Mouse (Mus musculus): ENCODE measurements around the gene Zbtb5.
"Not testable (repeated sequence)": the region's sequence is repeated elsewhere in the genome, so short reads cannot be mapped to it uniquely, and the experiment has no call there.

Gene Zbtb5

DNA sequence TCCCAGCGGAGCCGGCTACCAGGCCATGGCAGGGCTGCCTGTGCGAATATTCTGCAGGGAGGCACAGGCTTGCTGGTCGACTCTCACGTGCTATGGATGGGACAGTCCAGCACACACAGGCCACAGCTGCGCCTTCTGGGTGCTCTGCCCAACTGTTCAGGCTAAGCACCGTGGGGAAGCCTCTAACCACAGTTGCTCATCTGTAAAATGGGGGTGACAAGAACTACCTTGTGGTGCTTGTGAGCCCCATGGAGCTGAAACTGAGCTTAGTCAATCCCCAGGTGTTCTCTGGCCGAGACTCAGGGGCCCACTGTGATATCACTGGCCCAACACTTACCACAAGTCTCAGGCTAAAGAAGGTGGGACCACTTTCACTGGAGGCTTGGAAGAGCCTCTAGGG, 44.8 kb downstream of the Zbtb5 start:
- no peak for DNase-seq

DNA sequence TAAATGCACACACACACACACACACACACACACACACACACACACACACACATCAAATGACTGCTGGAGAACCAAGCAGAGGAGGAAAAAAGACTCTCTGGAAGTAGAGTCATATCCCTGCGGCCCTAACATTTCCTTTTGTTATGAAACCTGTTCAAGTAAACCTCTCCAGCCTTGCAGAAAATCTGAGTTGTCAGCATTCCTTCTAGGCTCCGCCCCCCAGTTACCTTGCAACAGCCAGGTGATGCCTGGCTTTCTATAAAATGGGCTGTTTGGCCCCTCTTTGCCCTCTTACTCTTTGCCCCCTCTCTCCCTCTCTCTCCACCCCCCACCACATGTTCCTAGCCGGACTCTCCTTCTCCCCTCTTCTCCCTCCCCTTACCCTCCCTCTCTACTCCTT, 46.5 kb downstream of the Zbtb5 start:
- DNase-seq: no peak

DNA sequence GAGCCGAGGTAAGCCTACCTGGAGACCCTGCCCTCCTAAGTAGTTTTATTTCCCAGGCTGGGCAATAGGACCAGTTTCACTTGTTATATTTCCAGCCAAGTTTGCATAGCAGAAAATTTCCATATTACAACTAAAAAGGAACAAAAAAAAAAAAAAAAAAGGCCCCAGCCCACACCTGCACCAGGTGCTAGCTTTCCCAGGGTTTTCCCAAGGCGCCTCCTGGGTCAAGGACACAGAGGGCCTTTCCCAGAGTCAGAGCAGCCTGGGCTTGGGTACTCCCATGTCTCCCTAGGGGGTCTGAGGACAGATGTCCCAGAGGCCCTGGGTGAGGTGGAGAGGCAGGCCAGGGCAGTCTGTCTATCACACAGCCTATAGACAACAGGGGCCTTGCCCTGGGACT, 47.0 kb downstream of the Zbtb5 start:
- DNase-seq: no peak

DNA sequence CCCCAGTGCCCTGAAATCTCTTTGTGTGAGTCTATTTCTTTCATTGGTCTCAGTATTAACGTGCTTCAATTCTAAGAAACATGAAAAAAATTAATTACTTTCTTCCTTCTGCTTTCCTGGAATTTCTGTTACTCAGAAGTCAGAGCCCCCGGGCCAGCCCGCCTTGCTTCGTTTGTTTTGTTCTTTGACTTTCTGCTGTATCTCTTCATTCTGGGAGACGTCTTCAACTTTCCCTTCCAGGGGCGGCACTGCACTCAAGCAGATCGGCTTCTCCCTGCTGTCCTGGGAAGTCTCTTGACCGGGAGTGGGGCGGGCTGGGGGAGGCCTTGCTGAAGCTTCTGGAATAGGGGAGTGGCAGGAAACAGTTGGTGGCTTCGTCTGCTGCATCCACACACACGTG, 49.1 kb downstream of the Zbtb5 start:
- no peak for DNase-seq

DNA sequence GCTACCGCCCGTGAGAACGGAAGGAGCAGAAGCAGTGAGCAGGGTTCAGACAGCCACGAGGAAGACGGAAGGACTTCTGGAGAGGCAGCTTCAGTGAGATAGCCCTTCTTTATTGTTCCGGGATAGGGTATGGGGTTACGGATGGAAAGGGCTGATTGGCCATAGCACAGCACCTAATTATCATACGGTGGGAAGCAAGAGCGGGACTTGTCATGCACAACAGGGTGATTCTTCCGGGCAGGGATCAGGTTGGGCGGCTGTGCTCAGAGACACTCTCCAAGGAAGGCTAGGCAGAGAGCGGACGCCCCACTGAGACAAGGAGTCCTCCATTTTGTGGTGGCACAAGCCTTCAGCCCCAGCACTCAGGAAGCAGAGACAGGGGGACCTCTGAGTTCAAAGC, 53.0 kb downstream of the Zbtb5 start:
- no peak for DNase-seq

DNA sequence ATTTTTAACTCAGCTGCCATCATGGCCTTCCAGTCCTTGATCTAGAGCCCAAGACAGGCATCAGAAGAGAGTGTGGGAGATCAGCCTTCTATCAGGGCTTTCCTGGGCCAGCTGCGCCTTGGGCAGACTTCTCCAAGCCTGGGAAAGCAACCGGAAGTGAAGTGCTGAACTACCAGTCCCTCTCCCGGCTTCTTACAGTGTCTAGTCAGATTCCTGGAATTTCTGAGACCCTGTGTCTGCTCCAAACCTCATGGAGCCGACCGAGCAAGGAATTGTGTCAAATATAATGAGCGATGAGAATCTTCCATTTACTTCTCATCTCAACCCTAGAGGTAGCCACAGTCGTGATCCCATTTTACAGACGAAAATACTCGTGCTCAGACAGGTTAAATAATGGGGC, 53.4 kb downstream of the Zbtb5 start:
- no peak for DNase-seq

DNA sequence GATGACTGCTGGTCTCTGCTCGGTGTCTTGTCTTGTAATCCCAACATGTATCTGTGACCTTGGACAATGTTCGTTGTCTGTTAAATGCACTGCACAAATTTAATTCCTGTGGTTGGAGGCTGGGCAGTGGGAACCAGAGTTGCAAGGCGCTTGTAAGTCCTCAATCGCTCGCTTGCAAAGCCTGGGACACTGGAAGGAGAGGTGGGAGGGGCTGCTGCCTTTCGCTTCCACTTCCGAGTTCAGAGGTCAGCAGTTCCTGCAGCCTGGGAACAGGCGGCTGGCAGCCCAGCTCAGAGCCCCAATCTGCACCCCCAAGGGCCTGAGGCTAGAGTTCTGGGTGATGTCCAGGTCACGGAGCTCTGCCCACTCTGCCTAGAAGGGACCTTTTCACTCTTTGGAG, 59.2 kb downstream of the Zbtb5 start:
- no peak for DNase-seq

DNA sequence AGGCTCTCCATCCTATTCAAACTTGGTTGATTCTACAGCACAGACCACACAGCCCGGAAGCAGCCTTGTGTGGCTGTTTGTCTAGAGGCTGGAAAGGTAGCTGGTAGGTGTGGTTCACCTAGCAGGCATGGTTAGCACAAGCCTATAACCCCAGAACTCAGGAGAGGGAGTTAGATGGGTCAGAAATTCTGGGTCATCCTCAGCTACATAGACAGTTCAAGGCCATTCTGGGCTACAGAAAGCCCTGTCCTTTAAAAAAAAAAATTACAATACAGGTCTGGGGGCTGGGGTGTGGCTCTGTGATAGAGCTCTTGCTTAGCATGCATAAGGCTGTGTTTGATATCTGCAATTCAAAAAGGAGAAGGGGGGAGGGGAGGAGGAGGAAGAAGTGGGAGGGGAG, 63.9 kb downstream of the Zbtb5 start:
- no peak for DNase-seq

DNA sequence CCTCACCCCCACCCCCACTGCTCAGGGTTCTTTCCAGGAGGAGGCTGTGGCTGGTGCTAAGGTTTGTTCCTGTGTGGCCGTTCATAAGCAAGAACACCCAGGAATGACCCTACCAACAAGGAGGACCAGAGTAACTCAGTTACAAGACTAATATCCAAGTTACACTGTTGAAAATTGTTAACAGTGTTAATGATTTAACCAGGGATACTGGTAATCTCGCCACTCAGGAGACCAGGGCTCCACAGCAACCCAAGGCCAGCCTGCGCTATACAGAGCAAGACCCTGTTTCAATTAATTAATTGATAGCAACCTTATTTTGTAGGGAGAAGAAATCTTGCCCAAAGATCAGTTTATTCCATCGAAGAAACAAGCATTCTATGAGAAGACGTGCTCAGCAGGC, 64.7 kb downstream of the Zbtb5 start:
- no peak for DNase-seq

DNA sequence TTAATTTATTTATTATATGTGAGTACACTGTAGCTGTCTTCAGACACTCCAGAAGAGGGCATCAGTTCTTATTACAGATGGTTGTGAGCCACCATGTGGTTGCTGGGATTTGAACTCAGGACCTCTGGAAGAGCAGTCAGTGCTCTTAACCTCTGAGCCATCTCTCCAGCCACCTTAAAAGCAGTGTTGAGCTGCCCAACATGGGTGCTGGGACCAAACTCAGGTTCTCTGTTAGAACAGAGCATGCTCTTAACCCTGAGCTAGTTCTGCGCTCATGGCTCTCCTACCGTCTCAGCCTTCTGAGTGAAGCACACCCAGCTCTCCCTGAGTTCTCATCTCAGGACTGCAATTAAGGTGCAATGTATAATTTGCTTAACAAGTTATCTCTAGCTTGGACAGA, 66.1 kb downstream of the Zbtb5 start:
- not testable (repeated sequence) for DNase-seq

DNA sequence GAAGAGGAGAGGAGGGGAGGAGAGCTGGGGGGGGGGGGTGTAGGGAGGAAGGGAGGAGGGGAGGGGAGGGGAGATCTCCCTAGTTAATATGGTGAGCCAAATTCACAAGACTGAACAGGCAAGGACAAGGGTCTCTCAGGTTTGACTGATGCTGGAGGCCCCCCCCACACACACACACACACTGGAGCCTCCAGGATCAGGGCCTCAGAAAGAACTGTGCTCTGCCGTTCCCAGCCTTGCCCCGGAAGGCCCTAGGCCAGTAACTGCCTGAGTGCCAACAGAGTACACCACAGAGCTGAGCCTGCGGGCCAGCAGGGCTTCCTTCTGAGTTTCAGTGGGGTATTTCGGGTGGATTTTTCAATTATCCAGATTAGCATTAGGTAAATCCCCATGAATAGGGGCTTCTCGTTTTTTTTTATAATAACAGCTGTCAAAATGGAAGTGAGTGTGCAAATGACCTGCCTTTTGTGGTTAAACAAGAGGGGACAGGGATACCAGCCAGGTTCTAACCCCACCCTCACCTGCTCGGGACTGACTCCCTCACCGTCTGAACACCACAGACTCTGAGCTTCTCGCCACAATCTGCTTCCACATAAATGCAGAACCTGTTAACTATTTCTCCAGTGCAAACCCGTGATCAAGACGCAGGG, 67.7 kb downstream of the Zbtb5 start:
- DNase-seq: no peak

DNA sequence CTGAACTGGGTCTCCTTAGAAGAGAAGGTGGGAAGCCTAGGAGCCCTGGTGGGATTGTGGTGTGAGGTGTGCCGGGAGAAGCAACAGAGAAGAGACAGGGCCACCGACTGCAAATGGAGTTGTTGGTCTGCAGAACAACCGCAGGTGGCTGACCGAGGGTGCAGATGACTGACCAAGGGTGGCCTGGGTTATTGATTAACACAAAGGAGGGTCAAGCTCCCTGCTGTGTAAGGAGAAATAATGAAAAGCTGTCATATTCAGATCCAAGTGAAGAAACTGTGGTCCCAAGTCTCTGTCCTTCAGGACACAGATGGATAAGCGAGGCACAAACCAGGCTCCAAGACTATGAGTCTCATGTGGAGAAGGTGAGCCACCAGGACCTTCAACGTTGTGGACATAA, 68.7 kb downstream of the Zbtb5 start:
- no peak for DNase-seq

DNA sequence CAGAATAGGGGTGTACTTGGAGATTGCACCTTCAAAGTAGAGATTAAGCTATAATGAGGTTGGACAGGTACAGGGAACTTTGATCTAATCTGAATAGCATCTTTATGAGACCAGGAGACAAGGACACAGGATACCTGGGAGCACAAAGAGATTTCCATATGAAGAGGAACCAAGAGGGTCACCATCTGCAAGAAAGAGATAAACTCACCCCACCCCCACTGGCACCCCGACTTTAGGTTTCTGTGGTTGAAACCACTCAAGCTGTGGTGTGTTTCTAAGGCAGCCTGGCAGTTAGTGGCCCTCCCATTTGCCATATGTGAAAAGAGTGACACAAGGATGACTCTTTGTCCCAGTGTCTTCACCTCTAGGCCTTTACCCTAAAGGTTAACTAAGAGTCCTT, 70.0 kb downstream of the Zbtb5 start:
- no peak for DNase-seq

Data from cerebellum, postnatal 14 days (tissue).